Mouse (Mus musculus): Measurements from ENCODE around the gene Pacrg.

- TF ChIP-seq CTCF (IDR thresholded peaks at IDR 0.05; ENCODE audit: extremely low read depth, insufficient read depth, low read length): no peak
- TF ChIP-seq POLR2A (IDR thresholded peaks at IDR 0.05; ENCODE audit: extremely low read depth, insufficient read depth, low read length): no peak
These were observed 277.2 kb downstream of the Pacrg start for GRCm38 (mm10) chr17:10562871-10563270.
